In genomic region chr19:45544925-45545321, GRCm38 (mm10) we compare ENCODE assay signal across 7 mouse cellular contexts. TPM values are rescaled to one million over a fixed set of nuclear protein-coding genes. Genes with fewer than 3 reads are reported as not detected.
DNase-seq lines count a peak whose midpoint lies in the region.

No protein-coding gene starts in this region.

- DNase-seq in ZHBTc4 (ENCODE audit: low read depth, low spot score): peak; percentile 89
- peak; percentile 77 to 90 for DNase-seq in cerebellum, postnatal 4 days (ENCODE audit: low spot score in 2 of 2)
- peak; percentile 86 for DNase-seq in gastrocnemius, postnatal 10 days
- peak; percentile 80 for DNase-seq in induced T-regulatory cell, adult 2 months (ENCODE audit: low read depth)
- DNase-seq in left cerebral cortex, postnatal 25 days (ENCODE audit: low spot score in 2 of 2): peak; percentile 76 to 77
- DNase-seq in mesoderm, embryonic 11.5 days (ENCODE audit: low read depth, low spot score): peak; percentile 88
- peak; percentile 78 for DNase-seq in right cerebral cortex, postnatal 25 days

- intact Hi-C loops in left cerebral cortex, postnatal 25 days (cut with DNase I): loop anchor here (1.0 to 5.0 kb wide), 4 partner anchors 58 to 368 kb away; no protein-coding TSS in a partner anchor

RNA-seq across cellular contexts. Expression of gene Poll, which starts 15.4 kb away (rescaled TPM):
- 10 to 100 TPM in 1 of 2 experiments, 1 to 10 TPM in 1; 8.5 to 10.4 TPM for total RNA-seq in gastrocnemius, postnatal 10 days (2021)
- total RNA-seq in left cerebral cortex, postnatal 25 days (2021): 1 to 10 TPM; 8.6 to 8.7 TPM

RNA-seq across cellular contexts. Expression of gene Gm17018, which starts 15.5 kb away (rescaled TPM):
- total RNA-seq in gastrocnemius, postnatal 10 days (2021): 10 to 100 TPM; 12.4 to 13.8 TPM
- 10 to 100 TPM; 70.4 to 71.2 TPM for total RNA-seq in left cerebral cortex, postnatal 25 days (2021)

Comparison
In these comparisons a context has a peak if more than half of its experiments do, and no peak if none do; other contexts are left out.
1. Peak in every context shown above with its lines: DNase-seq.
2. RNA of gene Gm17018, which starts 15.5 kb away (total RNA-seq): 70.4 to 71.2 TPM in left cerebral cortex, postnatal 25 days; 12.4 to 13.8 TPM in gastrocnemius, postnatal 10 days; every median in the first group is over 4 times any median in the second.